Mouse (Mus musculus) lung, adult 2 months (tissue): ENCODE data around the gene Plpp4.

ENCODE experiments used
- CTCF ChIP-seq: fragments of 200-500 bp; IDR thresholded peaks from 2 replicates; pipeline ENCODE4 v1.5.1; 2011; ENCODE audit warnings: mild to moderate bottlenecking, low read length, control low read depth; ENCODE audit not compliant: insufficient read depth
- POLR2A ChIP-seq: fragments of 200-500 bp; IDR thresholded peaks from 2 replicates; pipeline ENCODE4 v1.6.1; 2011; ENCODE audit warnings: low read depth, mild to moderate bottlenecking, control low read depth, low read length, borderline replicate concordance; ENCODE audit errors: extremely low read depth

DNA sequence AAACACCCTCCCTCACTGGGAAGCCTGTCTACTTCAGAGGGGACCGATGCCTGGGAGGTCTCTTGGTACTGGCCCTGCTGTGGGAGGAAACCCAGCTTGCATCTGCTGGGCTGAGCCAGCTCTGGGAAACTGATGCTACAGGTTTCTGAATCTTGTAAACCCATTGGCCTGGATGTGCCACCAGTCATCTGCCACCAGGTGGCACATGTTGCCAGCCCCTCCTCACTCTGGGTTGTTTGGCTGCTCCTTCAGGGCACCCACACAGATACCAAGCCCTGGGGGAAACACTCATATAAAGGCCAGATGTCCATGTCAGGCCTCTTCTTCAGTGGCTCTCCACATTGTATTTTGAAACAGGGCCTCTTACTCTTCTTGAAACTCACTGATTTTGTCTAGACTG, 36.4 kb downstream of the Plpp4 start:
- TF ChIP-seq CTCF (peak; percentile 41; the same call in 1 of the 2 replicates), POLR2A (no peak)
